Mouse (Mus musculus) brown adipose tissue, adult 24 weeks (tissue): ENCODE measurements around the gene Gm572. TPM values are rescaled to one million over a fixed set of nuclear protein-coding genes. Genes with fewer than 3 reads are reported as not detected.

Experiments
- H3K27ac ChIP-seq: fragments of 200-500 bp; replicated peaks from 2 replicates; pipeline ENCODE4 v1.5.1; 2012; ENCODE audit warnings: low read depth, mild to moderate bottlenecking, low read length
- H3K4me1 ChIP-seq: fragments of 200-500 bp; 2 replicates; pipeline ENCODE4 v1.6.1; 2012; ENCODE audit warnings: low read length, mixed read lengths; ENCODE audit not compliant: control insufficient read depth, insufficient read depth, insufficient read length
- H3K4me3 ChIP-seq: fragments of 200-500 bp; 2 replicates; pipeline ENCODE4 v1.5.1; 2012; ENCODE audit warnings: low read depth, mild to moderate bottlenecking, low read length, moderate library complexity; ENCODE audit not compliant: insufficient read depth
- polyA plus RNA-seq: library from polyadenylated mRNA; stranded (reverse); fragments of >200 nt; gene quantifications from 2 replicates; pipeline ENCODE4 v1.2.4, GENCODE M21; 2012; ENCODE audit not compliant: missing spikeins, insufficient read depth, insufficient read length

Gene Gm572
- polyA plus RNA-seq, 1 experiment, result not detected

GRCm38 (mm10) chr4:148671230-148671947 is 28.3 kb downstream of the Gm572 start:
- no peak overlapping the region for H3K27ac ChIP-seq
- H3K4me3 ChIP-seq, result no peak overlapping the region
- H3K4me1 ChIP-seq, result peaks cover 22% of the 10 kb centered on the region

GRCm38 (mm10) chr4:148675043-148675442 is 31.9 kb downstream of the Gm572 start:
- Histone ChIP-seq H3K27ac (peak overlapping the region; percentile 97), H3K4me3 (no peak overlapping the region), H3K4me1 (peaks cover 38% of the 10 kb centered on the region)

GRCm38 (mm10) chr4:148676188-148676960 is 33.3 kb downstream of the Gm572 start:
- peaks cover 39% of the 10 kb centered on the region for H3K4me1 ChIP-seq
- H3K4me3 ChIP-seq, result no peak overlapping the region
- H3K27ac ChIP-seq, result peak overlapping the region; percentile 97

GRCm38 (mm10) chr4:148676961-148677637 is 34.0 kb downstream of the Gm572 start:
- H3K27ac ChIP-seq, result peak overlapping the region; percentile 94
- H3K4me3 ChIP-seq, result no peak overlapping the region
- H3K4me1 ChIP-seq, result peaks cover 40% of the 10 kb centered on the region

GRCm38 (mm10) chr4:148678105-148678504 is 35.0 kb downstream of the Gm572 start:
- Histone ChIP-seq H3K27ac (peak overlapping the region; percentile 94), H3K4me3 (no peak overlapping the region), H3K4me1 (peaks cover 40% of the 10 kb centered on the region)

- no peak overlapping the region for H3K4me3 ChIP-seq
- H3K4me1 ChIP-seq, result peaks cover 25% of the 10 kb centered on the region
- peak overlapping the region; percentile 64; the same call in 1 of the 2 replicates for H3K27ac ChIP-seq
These were observed 37.5 kb downstream of the Gm572 start for GRCm38 (mm10) chr4:148680505-148681067.

- Histone ChIP-seq H3K4me1 (peaks cover 18% of the 10 kb centered on the region), H3K4me3 (peak overlapping the region; percentile 26; the same call in 1 of the 2 replicates), H3K27ac (no peak overlapping the region; the same call in 1 of the 2 replicates)
These were observed 38.3 kb downstream of the Gm572 start for GRCm38 (mm10) chr4:148681429-148681828.

- Histone ChIP-seq H3K27ac (no peak overlapping the region), H3K4me3 (no peak overlapping the region), H3K4me1 (peaks cover 8% of the 10 kb centered on the region)
These were observed 39.8 kb downstream of the Gm572 start for GRCm38 (mm10) chr4:148682961-148683360.

GRCm38 (mm10) chr4:148683539-148683938 is 40.4 kb downstream of the Gm572 start:
- H3K4me1 ChIP-seq, result peaks cover 5% of the 10 kb centered on the region
- no peak overlapping the region for H3K4me3 ChIP-seq
- no peak overlapping the region for H3K27ac ChIP-seq

- Histone ChIP-seq H3K4me1 (no peaks in the 10 kb centered on the region), H3K27ac (no peak overlapping the region), H3K4me3 (no peak overlapping the region)
These were observed 43.4 kb downstream of the Gm572 start for GRCm38 (mm10) chr4:148686491-148686941.

- Histone ChIP-seq H3K4me3 (no peak overlapping the region), H3K4me1 (no peaks in the 10 kb centered on the region), H3K27ac (no peak overlapping the region)
These were observed 45.0 kb downstream of the Gm572 start for GRCm38 (mm10) chr4:148688091-148688490.

GRCm38 (mm10) chr4:148691185-148691584 is 48.1 kb downstream of the Gm572 start:
- no peaks in the 10 kb centered on the region for H3K4me1 ChIP-seq
- H3K27ac ChIP-seq, result no peak overlapping the region
- H3K4me3 ChIP-seq, result no peak overlapping the region

- no peaks in the 10 kb centered on the region for H3K4me1 ChIP-seq
- H3K4me3 ChIP-seq, result no peak overlapping the region
- H3K27ac ChIP-seq, result no peak overlapping the region
These were observed 50.4 kb downstream of the Gm572 start for GRCm38 (mm10) chr4:148693417-148693959.

- Histone ChIP-seq H3K4me3 (no peak overlapping the region), H3K4me1 (no peaks in the 10 kb centered on the region), H3K27ac (no peak overlapping the region)
These were observed 61.6 kb downstream of the Gm572 start for GRCm38 (mm10) chr4:148704756-148705155.

- H3K27ac ChIP-seq, result no peak overlapping the region
These were observed 65.7 kb downstream of the Gm572 start for GRCm38 (mm10) chr4:148708836-148709235.

More at GRCm38 (mm10) chr4:148708836-148709235, 65.7 kb downstream of the Gm572 start:
- Histone ChIP-seq H3K4me1 (no peaks in the 10 kb centered on the region), H3K4me3 (no peak overlapping the region)
